Mouse (Mus musculus) common myeloid progenitor, adult 5-6 weeks (primary cell): ENCODE results near the gene Pipox. TPM values are rescaled to one million over a fixed set of nuclear protein-coding genes. Genes with fewer than 3 reads are reported as not detected.

Experiments
- ATAC-seq: replicated peaks from 2 replicates; pipeline ENCODE4 v1.8.0; 2016; ENCODE audit warnings: low read depth, mild to moderate bottlenecking, moderate TSS enrichment, inconsistent platforms; ENCODE audit not compliant: poor library complexity, severe bottlenecking
- total RNA-seq: library from RNA; stranded (forward); fragments of 200-1000, 187-1606 nt; gene quantifications from 2 replicates; pipeline ENCODE4 v1.2.3, GENCODE M21; 2017

Gene Pipox
- total RNA-seq, 1 experiment from 2014 or later = not detected

- no peak for ATAC-seq
These were observed 15.9 kb upstream of the Pipox start for GRCm38 (mm10) chr11:77909776-77910175.

- no peak for ATAC-seq
These were observed 15.5 kb upstream of the Pipox start for GRCm38 (mm10) chr11:77909376-77909775.

GRCm38 (mm10) chr11:77908468-77908867 is 14.6 kb upstream of the Pipox start:
- ATAC-seq = no peak

- ATAC-seq = no peak
These were observed 12.9 kb upstream of the Pipox start for GRCm38 (mm10) chr11:77906747-77907174.

GRCm38 (mm10) chr11:77906097-77906687 is 12.3 kb upstream of the Pipox start:
- no peak for ATAC-seq

GRCm38 (mm10) chr11:77904707-77905106 is 10.8 kb upstream of the Pipox start:
- ATAC-seq = no peak

- ATAC-seq = no peak
These were observed 9.9 kb upstream of the Pipox start for GRCm38 (mm10) chr11:77903761-77904160.

GRCm38 (mm10) chr11:77901775-77902355 is 8.0 kb upstream of the Pipox start:
- no peak for ATAC-seq

GRCm38 (mm10) chr11:77901366-77901765 is 7.5 kb upstream of the Pipox start:
- no peak for ATAC-seq

GRCm38 (mm10) chr11:77900696-77901095 is 6.8 kb upstream of the Pipox start:
- no peak for ATAC-seq

- no peak for ATAC-seq
These were observed 6.3 kb upstream of the Pipox start for GRCm38 (mm10) chr11:77900187-77900586.

GRCm38 (mm10) chr11:77896820-77897805 is 3.2 kb upstream of the Pipox start:
- no peak for ATAC-seq

GRCm38 (mm10) chr11:77896480-77896819 is 2.6 kb upstream of the Pipox start:
- ATAC-seq = no peak

GRCm38 (mm10) chr11:77896011-77896410 is 2.1 kb upstream of the Pipox start:
- ATAC-seq = no peak

GRCm38 (mm10) chr11:77894967-77895366 is 1.1 kb upstream of the Pipox start:
- no peak for ATAC-seq

- no peak for ATAC-seq
These were observed 613 bp downstream of the Pipox start for GRCm38 (mm10) chr11:77893283-77893682.

- no peak for ATAC-seq
These were observed 1.0 kb downstream of the Pipox start for GRCm38 (mm10) chr11:77892883-77893282.

GRCm38 (mm10) chr11:77890648-77891258 is 3.1 kb downstream of the Pipox start:
- no peak for ATAC-seq

- no peak for ATAC-seq
These were observed 4.4 kb downstream of the Pipox start for GRCm38 (mm10) chr11:77889484-77889883.

GRCm38 (mm10) chr11:77888846-77889245 is 5.0 kb downstream of the Pipox start:
- no peak for ATAC-seq
